Mouse (Mus musculus) liver, adult 2 months (tissue): ENCODE data around the gene Rps6ka4.

ENCODE experiments used
- CTCF ChIP-seq: fragments of 200-500 bp; IDR thresholded peaks from 2 replicates; pipeline ENCODE4 v1.5.1; 2011; ENCODE audit warnings: low read depth, low read length, control low read depth
- POLR2A ChIP-seq: fragments of 200-500 bp; IDR thresholded peaks from 2 replicates; pipeline ENCODE4 v1.6.1; 2011; ENCODE audit warnings: low read length, control low read depth; ENCODE audit not compliant: insufficient read depth; ENCODE audit errors: extremely low read depth

DNA sequence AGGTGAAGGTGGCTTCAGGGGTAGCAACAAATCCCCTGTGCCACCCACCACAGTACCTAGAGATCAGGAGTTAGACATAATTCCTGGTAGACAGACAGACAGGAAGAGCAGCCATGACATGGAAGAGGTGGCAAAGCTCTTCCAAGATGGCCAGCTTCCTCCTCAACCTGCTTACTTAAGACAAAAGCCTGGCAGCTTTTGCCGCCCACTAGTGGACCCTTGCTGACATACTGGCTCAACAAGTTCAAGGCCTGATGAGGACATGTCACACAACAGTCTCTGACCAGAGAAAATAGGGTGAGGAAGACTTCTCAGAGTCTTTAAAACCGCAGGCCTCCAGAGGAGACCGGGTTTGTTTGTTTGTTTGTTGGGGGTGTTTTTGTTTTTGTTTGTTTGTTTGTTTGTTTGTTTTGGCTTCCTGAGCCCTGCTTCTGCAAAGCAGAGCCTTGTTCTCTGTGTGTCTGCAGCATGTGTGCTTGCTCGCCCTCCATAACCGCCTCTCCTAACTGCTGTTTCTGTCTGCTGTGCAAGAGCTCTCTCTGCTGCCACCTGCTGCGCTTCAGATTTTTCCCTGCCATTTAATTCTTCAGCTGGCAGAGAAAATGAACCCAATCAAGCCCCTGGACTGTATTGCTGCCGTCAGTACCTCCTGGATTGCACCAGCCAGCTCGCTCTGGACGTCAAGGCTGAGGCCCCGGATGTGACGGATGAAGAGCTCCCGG is 16.0 kb upstream of the Rps6ka4 start:
- TF ChIP-seq CTCF, result peak; percentile 32; the same call in 1 of the 2 replicates
- TF ChIP-seq POLR2A, result no peak
